Mouse (Mus musculus): ENCODE measurements around the gene Stac.
A peak's percentile ranks its signal among the peaks of the same experiment; 100 is the strongest.

- TF ChIP-seq CTCF (IDR thresholded peaks at IDR 0.05; ENCODE audit: low read depth) = no peak
- TF ChIP-seq EP300 (IDR thresholded peaks at IDR 0.05; ENCODE audit: low read depth) = 0 out of 2 replicates have a peak, but pooled peaks have one; percentile 48
These were observed 155.3 kb downstream of the Stac start for GRCm38 (mm10) chr9:111534744-111535423.

All from liver, embryonic 14.5 days (tissue).